Mouse (Mus musculus) heart, embryonic 12.5 days (tissue): ENCODE results near the gene Krtcap3. TPM values are rescaled to one million over a fixed set of nuclear protein-coding genes. Genes with fewer than 3 reads are reported as not detected.

Experiments
- polyA plus RNA-seq: library from polyadenylated mRNA; unstranded; fragments of >200 nt; fragmentation: Nextera tagmentation; extraction: Ambion mirVana; gene quantifications from 2 replicates; pipeline ENCODE4 v1.2.1, GENCODE M21; 2016

Krtcap3 gene
- polyA plus RNA-seq, 1 experiment from 2014 or later: 7.5 TPM

Other genes with a start within 250 kb of the Krtcap3 start
- 102 and 107 TPM in 2 replicates for gene Atraid, start 203.4 kb upstream of the Krtcap3 start, polyA plus RNA-seq
- gene Slc5a6, start 202.8 kb upstream of the Krtcap3 start, polyA plus RNA-seq: 7.9 and 8.0 TPM in 2 replicates
- gene Cad, start 196.9 kb upstream of the Krtcap3 start, polyA plus RNA-seq: 38.4 and 39.2 TPM in 2 replicates
- not detected in 2 replicates for gene Dnajc5g, start 145.4 kb upstream of the Krtcap3 start, polyA plus RNA-seq
- 0.39 and 0.47 TPM in 2 replicates for gene Slc30a3, start 143.5 kb upstream of the Krtcap3 start, polyA plus RNA-seq
- gene Trim54, start 135.0 kb upstream of the Krtcap3 start, polyA plus RNA-seq: 12.8 and 12.9 TPM in 2 replicates
- gene Ucn, start 112.9 kb upstream of the Krtcap3 start, polyA plus RNA-seq: 0.38 TPM in 1 of 2 replicates, not detected in the other
- 66.8 and 68.8 TPM in 2 replicates for gene Mpv17, start 97.4 kb upstream of the Krtcap3 start, polyA plus RNA-seq
- gene Gm29609, start 71.8 kb upstream of the Krtcap3 start, polyA plus RNA-seq: 1.0 and 1.3 TPM in 2 replicates
- 58.8 and 63.7 TPM in 2 replicates for gene Gtf3c2, start 71.5 kb upstream of the Krtcap3 start, polyA plus RNA-seq
- gene Snx17, start 58.5 kb upstream of the Krtcap3 start, polyA plus RNA-seq: 112 and 116 TPM in 2 replicates
- 52.3 and 60.5 TPM in 2 replicates for gene Eif2b4, start 58.3 kb upstream of the Krtcap3 start, polyA plus RNA-seq
- gene Zfp513, start 49.4 kb upstream of the Krtcap3 start, polyA plus RNA-seq: 9.9 and 10.5 TPM in 2 replicates
- gene Ppm1g, start 31.0 kb upstream of the Krtcap3 start, polyA plus RNA-seq: 111 and 112 TPM in 2 replicates
- gene Nrbp1, start 10.8 kb upstream of the Krtcap3 start, polyA plus RNA-seq: 127 and 137 TPM in 2 replicates
- gene Gm9970, start 10.5 kb upstream of the Krtcap3 start, polyA plus RNA-seq: 0.34 TPM in 1 of 2 replicates, not detected in the other
- 33.9 and 34.0 TPM in 2 replicates for gene Ift172, start 39.4 kb downstream of the Krtcap3 start, polyA plus RNA-seq
- 25.8 and 32.3 TPM in 2 replicates for gene Fndc4, start 44.4 kb downstream of the Krtcap3 start, polyA plus RNA-seq
- 0.19 TPM in 1 of 2 replicates, not detected in the other for gene Gckr, start 45.8 kb downstream of the Krtcap3 start, polyA plus RNA-seq
- 38.8 and 40.2 TPM in 2 replicates for gene Zfp512, start 200.7 kb downstream of the Krtcap3 start, polyA plus RNA-seq
- not detected in 2 replicates for gene 4930548H24Rik, start 234.0 kb downstream of the Krtcap3 start, polyA plus RNA-seq
- gene Gpn1, start 243.1 kb downstream of the Krtcap3 start, polyA plus RNA-seq: 43.8 and 49.2 TPM in 2 replicates